Mouse (Mus musculus) c-Kit-positive CD71-positive TER-119-negative erythroid progenitor cells, embryonic 14.5 days (primary cell): ENCODE measurements around the gene Mapk7.

ENCODE experiments used
- DNase-seq: peaks from one replicate; pipeline ENCODE4 v3.0.0-alpha.2; 2013; ENCODE audit warnings: low read depth

Mapk7 gene

DNA sequence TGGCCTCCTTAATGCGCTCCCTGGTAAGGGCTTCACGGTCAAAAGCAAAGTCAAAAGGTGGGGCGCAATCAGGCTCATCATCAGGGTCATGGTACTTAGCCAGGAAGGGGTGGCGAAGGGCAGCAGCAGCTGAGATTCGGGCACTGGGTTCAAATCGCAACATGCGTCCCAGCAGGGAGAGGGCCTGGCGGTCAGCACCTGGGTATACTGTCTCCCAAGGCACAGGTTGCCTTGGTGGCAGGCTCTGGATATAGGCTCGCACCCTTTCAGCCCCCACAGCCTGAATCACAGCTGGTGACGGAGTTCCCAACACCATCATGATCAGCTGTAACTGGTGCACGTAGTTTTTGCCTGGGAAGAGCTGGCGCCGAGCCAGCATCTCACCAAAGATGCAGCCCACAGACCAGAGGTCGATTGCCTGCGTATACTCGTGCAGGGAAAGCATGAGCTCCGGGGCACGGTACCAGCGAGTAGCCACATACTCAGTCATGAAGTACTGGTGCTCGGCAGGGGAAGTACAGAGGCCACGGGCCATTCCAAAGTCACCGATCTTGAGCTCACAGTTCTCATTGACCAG is 3.2 kb downstream of the Mapk7 start:
- no peak for DNase-seq

DNA sequence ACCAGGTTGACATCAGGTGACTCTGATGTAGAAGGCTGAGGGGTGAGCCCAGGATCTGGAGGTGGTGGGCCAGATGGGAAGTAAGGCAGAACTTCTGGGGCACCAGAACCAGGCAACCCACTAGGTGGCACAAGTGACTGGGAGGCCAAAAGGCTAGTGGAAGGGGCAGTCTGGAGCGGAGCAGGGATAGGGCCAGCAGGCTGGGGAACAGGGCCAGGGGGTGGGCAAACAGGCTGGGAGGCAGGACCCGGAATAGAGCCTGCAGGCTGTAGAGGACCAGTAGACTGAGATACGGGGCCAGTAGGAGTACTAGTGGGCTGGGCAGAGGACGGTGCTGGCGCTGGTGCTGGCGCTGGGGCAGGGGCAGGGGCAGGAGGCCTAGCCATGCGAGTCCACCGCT is 4.3 kb downstream of the Mapk7 start:
- no peak for DNase-seq

- DNase-seq, result no peak
These were observed 5.1 kb downstream of the Mapk7 start for GRCm38 (mm10) chr11:61489085-61489484.

GRCm38 (mm10) chr11:61487936-61488335 is 6.3 kb downstream of the Mapk7 start:
- DNase-seq, result no peak

DNA sequence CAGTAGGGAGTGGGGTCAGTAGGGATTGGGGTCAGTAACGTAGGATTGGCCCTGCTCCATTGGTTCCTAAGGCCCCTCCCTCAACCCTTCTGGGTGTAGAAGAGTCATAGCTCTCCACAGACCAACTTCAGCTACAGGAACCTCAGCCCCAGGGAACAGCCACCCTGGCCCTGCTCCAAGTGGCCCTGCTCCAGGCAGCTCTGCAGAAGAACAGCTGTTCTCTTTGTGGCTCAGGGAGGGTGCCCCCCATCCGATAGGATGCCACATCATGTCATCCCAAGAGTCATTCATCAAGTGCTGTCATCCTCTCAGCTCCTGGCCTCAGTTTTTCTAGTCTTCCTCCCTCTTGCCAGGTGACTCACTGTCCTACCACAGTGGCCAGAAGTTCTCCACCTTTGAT is 6.8 kb downstream of the Mapk7 start:
- no peak for DNase-seq

- DNase-seq, result no peak
These were observed 7.6 kb downstream of the Mapk7 start for GRCm38 (mm10) chr11:61486458-61487219.

DNA sequence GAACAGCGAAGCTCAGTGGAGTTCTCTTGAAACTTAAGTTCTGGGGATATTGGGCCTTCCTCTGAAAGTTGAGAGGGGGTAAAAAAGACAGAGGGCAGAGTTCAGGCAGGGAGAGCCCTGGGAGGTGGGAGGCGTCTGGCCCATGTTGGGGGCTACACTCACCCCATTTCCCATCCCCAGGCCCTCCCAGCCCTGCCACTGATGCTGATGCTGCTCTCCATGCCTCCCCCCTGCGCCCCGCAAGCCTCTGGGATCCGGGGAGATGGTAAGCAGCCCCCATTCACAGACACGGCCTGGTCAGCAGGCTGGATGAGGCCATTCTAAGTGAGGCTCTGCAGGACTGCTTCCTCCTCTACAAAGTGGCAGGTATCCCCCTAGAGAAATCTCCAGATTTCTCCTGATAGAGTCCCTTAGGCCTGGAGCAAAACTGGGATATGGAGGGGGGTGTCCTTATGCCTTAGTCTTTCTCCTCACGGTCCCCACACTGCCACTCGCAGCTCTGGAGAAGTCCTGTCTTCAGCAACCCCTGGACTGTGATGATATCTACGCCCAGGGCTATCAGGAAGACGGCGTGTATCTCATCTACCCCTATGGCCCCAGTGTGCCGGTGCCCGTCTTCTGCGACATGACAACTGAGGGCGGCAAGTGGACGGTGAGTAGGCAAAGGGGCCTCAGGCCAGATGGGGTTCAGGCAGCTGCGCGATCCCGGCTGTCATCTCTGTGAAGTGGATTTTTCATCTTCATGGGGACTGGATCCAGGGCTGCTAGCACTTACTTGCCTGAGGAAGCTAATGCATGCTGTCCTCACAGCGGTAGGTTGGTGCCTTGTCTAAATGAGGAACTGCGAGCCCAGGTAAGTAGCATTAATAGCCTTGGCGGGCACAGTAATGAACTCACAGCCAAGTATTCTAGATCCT is 8.4 kb downstream of the Mapk7 start:
- DNase-seq, result no peak

GRCm38 (mm10) chr11:61484613-61485540 is 9.3 kb downstream of the Mapk7 start, which contains the start of gene Mfap4:
TSS of gene Mfap4 (plus strand) at chr11:61485431.
- DNase-seq, result no peak

GRCm38 (mm10) chr11:61484256-61484612 is 10.0 kb downstream of the Mapk7 start:
- no peak for DNase-seq

DNA sequence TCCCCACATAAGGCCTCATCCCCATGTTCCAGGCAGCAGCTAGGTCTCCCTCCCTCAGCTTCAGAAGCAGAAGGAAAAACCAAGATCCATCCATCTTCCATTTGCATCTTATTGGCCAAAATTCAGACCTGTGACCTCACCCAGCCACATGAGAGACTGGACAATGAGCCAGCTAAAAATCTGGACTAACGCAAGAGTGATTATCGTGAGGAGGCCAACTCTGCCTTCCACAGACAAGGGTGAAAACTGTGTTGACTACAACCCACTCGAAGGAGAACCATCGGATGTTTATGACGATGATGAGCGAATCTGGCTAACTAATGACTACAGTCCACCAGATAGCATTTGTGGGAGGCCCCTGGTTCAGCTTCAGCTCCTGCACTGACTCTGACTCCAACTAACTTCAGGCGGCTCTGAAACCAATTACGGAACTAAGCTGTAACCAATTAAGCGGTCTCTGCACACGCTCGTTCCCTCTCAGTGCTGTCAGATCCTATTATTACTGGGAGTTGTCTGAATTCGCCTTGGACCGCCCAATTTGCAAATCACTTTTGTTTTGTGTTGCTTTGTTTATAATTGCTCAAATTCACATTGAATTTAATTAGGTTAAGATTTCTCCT is 10.9 kb downstream of the Mapk7 start:
- no peak for DNase-seq

GRCm38 (mm10) chr11:61481239-61482090 is 12.7 kb downstream of the Mapk7 start:
- no peak for DNase-seq

GRCm38 (mm10) chr11:61478788-61479187 is 15.4 kb downstream of the Mapk7 start:
- no peak for DNase-seq

GRCm38 (mm10) chr11:61477566-61478508 is 16.4 kb downstream of the Mapk7 start:
- DNase-seq, result no peak

- DNase-seq, result no peak
These were observed 17.3 kb downstream of the Mapk7 start for GRCm38 (mm10) chr11:61476786-61477382.

GRCm38 (mm10) chr11:61473630-61474029 is 20.6 kb downstream of the Mapk7 start:
- DNase-seq, result no peak

DNA sequence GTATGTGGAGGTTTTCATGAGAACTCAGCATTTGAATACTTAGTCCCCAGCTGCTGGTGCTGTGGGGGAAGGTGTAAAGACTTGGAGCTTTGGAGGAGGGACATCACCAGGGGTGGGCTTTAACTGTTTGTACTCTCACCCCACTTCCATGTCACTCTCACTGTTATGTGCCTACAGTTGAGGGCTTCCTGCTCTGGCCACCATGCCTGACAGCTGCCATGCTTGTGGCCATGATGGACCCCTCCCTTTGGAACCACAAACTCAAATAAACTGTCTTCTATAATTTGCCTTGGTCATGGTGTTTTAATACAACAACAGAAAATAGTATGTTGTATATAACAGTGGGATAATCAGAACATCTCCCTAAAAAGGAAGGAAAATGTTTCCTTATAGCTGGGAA is 23.3 kb downstream of the Mapk7 start:
- DNase-seq, result no peak

- no peak for DNase-seq
These were observed 24.8 kb downstream of the Mapk7 start for GRCm38 (mm10) chr11:61469317-61469917.

- DNase-seq, result no peak
These were observed 25.7 kb downstream of the Mapk7 start for GRCm38 (mm10) chr11:61468534-61468933.
